Mouse (Mus musculus) neural tube, embryonic 14.5 days (tissue): ENCODE data around the gene Col19a1. TPM values are rescaled to one million over a fixed set of nuclear protein-coding genes. Genes with fewer than 3 reads are reported as not detected.

Experiments used
- ATAC-seq: fragments of 200-750 bp; cut with Nextera tagmentation; 2 replicates; pipeline ENCODE4 v1.8.0; 2017; ENCODE audit warnings: low read depth, mild to moderate bottlenecking, moderate TSS enrichment, moderate library complexity
- H3K27ac ChIP-seq: fragments of 300-500 bp; sonication (generic); 2 replicates; pipeline ENCODE4 v1.5.1; 2014; ENCODE audit warnings: low read depth, mild to moderate bottlenecking, control low read depth, low read length, moderate library complexity, mixed read lengths
- H3K27me3 ChIP-seq: fragments of 300-500 bp; sonication (generic); 2 replicates; pipeline ENCODE4 v1.6.1; 2014; ENCODE audit warnings: low read length; ENCODE audit not compliant: control insufficient read depth, insufficient read depth
- H3K36me3 ChIP-seq: fragments of 300-500 bp; sonication (generic); 2 replicates; pipeline ENCODE4 v1.6.1; 2014; ENCODE audit warnings: low read length, mixed read lengths; ENCODE audit not compliant: control insufficient read depth, insufficient read depth
- H3K4me1 ChIP-seq: fragments of 300-500 bp; sonication (generic); 2 replicates; pipeline ENCODE4 v1.6.1; 2014; ENCODE audit warnings: low read length; ENCODE audit not compliant: control insufficient read depth, insufficient read depth
- H3K4me2 ChIP-seq: fragments of 300-500 bp; sonication (generic); 2 replicates; pipeline ENCODE4 v1.6.1; 2014; ENCODE audit warnings: mild to moderate bottlenecking, low read depth, low read length, control low read depth
- H3K4me3 ChIP-seq: fragments of 300-500 bp; sonication (generic); 2 replicates; pipeline ENCODE4 v1.5.1; 2014; ENCODE audit warnings: low read depth, low read length, control low read depth, mixed read lengths
- H3K9ac ChIP-seq: fragments of 300-500 bp; sonication (generic); replicated peaks from 2 replicates; pipeline ENCODE4 v1.6.1; 2014; ENCODE audit warnings: low read depth, mild to moderate bottlenecking, control low read depth, low read length, mixed read lengths
- H3K9me3 ChIP-seq: fragments of 300-500 bp; sonication (generic); 2 replicates; pipeline ENCODE4 v1.6.1; 2016; ENCODE audit warnings: low read length; ENCODE audit not compliant: control insufficient read depth
- WGBS: fragments of 180-500 bp; shearing (Covaris S2); extraction: QIAGEN DNeasy Blood & Tissue Kit; methylation state at CpG from one replicate; pipeline ENCODE4 v1.1.7; 2014; 5-methylcytosine and 5-hydroxymethylcytosine counted together
- polyA plus RNA-seq: library from polyadenylated mRNA; unstranded; fragments of >200 nt; fragmentation: Nextera tagmentation; extraction: Ambion mirVana; gene quantifications from 2 replicates; pipeline ENCODE4 v1.2.1, GENCODE M21; 2014

Gene Col19a1
- polyA plus RNA-seq, 1 experiment from 2014 or later, result 1.2 TPM

- no peaks in the 10 kb centered on the region for H3K4me1 ChIP-seq
- no peaks in the 10 kb centered on the region for H3K9me3 ChIP-seq
- H3K4me3 ChIP-seq, result no peak overlapping the region
- H3K36me3 ChIP-seq, result no peaks in the 10 kb centered on the region
- H3K27me3 ChIP-seq, result no peaks in the 10 kb centered on the region
- WGBS, result 84% methylated on average over 18 of the region's 18 CpGs
- no peak overlapping the region for H3K4me2 ChIP-seq
- H3K27ac ChIP-seq, result no peak overlapping the region
- no peak overlapping the region for H3K9ac ChIP-seq
- ATAC-seq, result no peak
These were observed 36.6 kb downstream of the Col19a1 start for GRCm38 (mm10) chr1:24550560-24551280.

- ATAC-seq, result no peak
- Histone ChIP-seq H3K4me3 (no peak overlapping the region), H3K27ac (no peak overlapping the region), H3K9ac (no peak overlapping the region), H3K9me3 (no peaks in the 10 kb centered on the region), H3K36me3 (no peaks in the 10 kb centered on the region), H3K4me1 (no peaks in the 10 kb centered on the region), H3K27me3 (no peaks in the 10 kb centered on the region), H3K4me2 (no peak overlapping the region)
- WGBS, result 77% methylated on average over 10 of the region's 10 CpGs
These were observed 37.2 kb downstream of the Col19a1 start for GRCm38 (mm10) chr1:24550031-24550430.

GRCm38 (mm10) chr1:24549050-24549449, 38.2 kb downstream of the Col19a1 start:
- no peaks in the 10 kb centered on the region for H3K27me3 ChIP-seq
- ATAC-seq, result no peak
- no peak overlapping the region for H3K9ac ChIP-seq
- no peak overlapping the region for H3K27ac ChIP-seq
- no peak overlapping the region for H3K4me3 ChIP-seq
- no peaks in the 10 kb centered on the region for H3K36me3 ChIP-seq
- no peaks in the 10 kb centered on the region for H3K4me1 ChIP-seq
- no peak overlapping the region for H3K4me2 ChIP-seq
- WGBS, result 88% methylated on average over 8 of the region's 8 CpGs
- H3K9me3 ChIP-seq, result no peaks in the 10 kb centered on the region

GRCm38 (mm10) chr1:24547574-24547973, 39.7 kb downstream of the Col19a1 start:
- Histone ChIP-seq H3K27ac (no peak overlapping the region), H3K9ac (no peak overlapping the region), H3K4me2 (no peak overlapping the region), H3K27me3 (no peaks in the 10 kb centered on the region), H3K36me3 (no peaks in the 10 kb centered on the region), H3K4me3 (no peak overlapping the region), H3K4me1 (no peaks in the 10 kb centered on the region), H3K9me3 (no peaks in the 10 kb centered on the region)
- WGBS, result 86% methylated on average over 1 of the region's 1 CpGs
- no peak for ATAC-seq

- ATAC-seq, result no peak
- Histone ChIP-seq H3K4me1 (no peaks in the 10 kb centered on the region), H3K4me2 (no peak overlapping the region), H3K4me3 (no peak overlapping the region), H3K9me3 (no peaks in the 10 kb centered on the region), H3K36me3 (no peaks in the 10 kb centered on the region), H3K9ac (no peak overlapping the region), H3K27ac (no peak overlapping the region), H3K27me3 (no peaks in the 10 kb centered on the region)
- WGBS, result 71% methylated on average over 1 of the region's 1 CpGs
These were observed 47.4 kb downstream of the Col19a1 start for GRCm38 (mm10) chr1:24539852-24540251.

GRCm38 (mm10) chr1:24527194-24527593, 60.1 kb downstream of the Col19a1 start:
- 86% methylated on average over 2 of the region's 2 CpGs for WGBS
- no peak overlapping the region for H3K27ac ChIP-seq
- no peaks in the 10 kb centered on the region for H3K36me3 ChIP-seq
- no peak for ATAC-seq
- no peaks in the 10 kb centered on the region for H3K4me1 ChIP-seq
- no peak overlapping the region for H3K4me2 ChIP-seq
- no peak overlapping the region for H3K4me3 ChIP-seq
- no peak overlapping the region for H3K9ac ChIP-seq
- H3K27me3 ChIP-seq, result no peaks in the 10 kb centered on the region
- no peaks in the 10 kb centered on the region for H3K9me3 ChIP-seq

GRCm38 (mm10) chr1:24517462-24517861, 69.8 kb downstream of the Col19a1 start:
- Histone ChIP-seq H3K4me3 (no peak overlapping the region), H3K4me1 (no peaks in the 10 kb centered on the region), H3K9ac (no peak overlapping the region), H3K36me3 (no peaks in the 10 kb centered on the region), H3K4me2 (no peak overlapping the region), H3K27ac (no peak overlapping the region), H3K27me3 (no peaks in the 10 kb centered on the region), H3K9me3 (no peaks in the 10 kb centered on the region)
- ATAC-seq, result no peak
- 81% methylated on average over 4 of the region's 4 CpGs for WGBS

GRCm38 (mm10) chr1:24515341-24515740, 71.9 kb downstream of the Col19a1 start:
- ATAC-seq, result no peak
- WGBS, result 88% methylated on average over 5 of the region's 5 CpGs
- no peaks in the 10 kb centered on the region for H3K4me1 ChIP-seq
- no peak overlapping the region for H3K9ac ChIP-seq
- H3K9me3 ChIP-seq, result no peaks in the 10 kb centered on the region
- no peak overlapping the region for H3K4me2 ChIP-seq
- H3K4me3 ChIP-seq, result no peak overlapping the region
- H3K27ac ChIP-seq, result no peak overlapping the region
- no peaks in the 10 kb centered on the region for H3K27me3 ChIP-seq
- H3K36me3 ChIP-seq, result no peaks in the 10 kb centered on the region

- Histone ChIP-seq H3K4me2 (no peak overlapping the region), H3K27me3 (no peaks in the 10 kb centered on the region), H3K4me3 (no peak overlapping the region), H3K9me3 (no peaks in the 10 kb centered on the region), H3K36me3 (no peaks in the 10 kb centered on the region), H3K4me1 (no peaks in the 10 kb centered on the region), H3K27ac (no peak overlapping the region), H3K9ac (no peak overlapping the region)
- WGBS, result 86% methylated on average over 6 of the region's 6 CpGs
- ATAC-seq, result no peak
These were observed 75.7 kb downstream of the Col19a1 start for GRCm38 (mm10) chr1:24511536-24511935.
